Mouse (Mus musculus) ES-E14 (cell line): Measurements from ENCODE around the gene Iqsec1. TPM values are rescaled to one million over a fixed set of nuclear protein-coding genes. Genes with fewer than 3 reads are reported as not detected.

ENCODE experiments used
- DNase-seq: peaks from one replicate; pipeline ENCODE4 v3.0.0-alpha.2; 2013; ENCODE audit warnings: low read depth, low spot score
- H3K27ac ChIP-seq: 2 replicates; pipeline ENCODE4 v1.5.1; 2012; ENCODE audit warnings: low read depth, mild to moderate bottlenecking, low read length, moderate library complexity, mixed read lengths; ENCODE audit not compliant: poor library complexity, insufficient read depth, severe bottlenecking
- H3K36me3 ChIP-seq: 2 replicates; pipeline ENCODE4 v1.6.1; 2012; ENCODE audit warnings: mild to moderate bottlenecking, low read length, moderate library complexity, mixed read lengths; ENCODE audit not compliant: control insufficient read depth, poor library complexity, insufficient read depth, severe bottlenecking
- H3K4me1 ChIP-seq, 2 experiments: fragments of 150-350 bp in 1 of 2; sonication (generic) in 1 of 2; 2 replicates each; pipeline ENCODE4 v1.6.1; 2012; ENCODE audit warnings: low read length in 2 of 2, mild to moderate bottlenecking in 1 of 2, mixed read lengths in 1 of 2; ENCODE audit not compliant: control insufficient read depth in 2 of 2, insufficient read depth in 2 of 2, poor library complexity in 1 of 2
- H3K4me3 ChIP-seq, 2 experiments: fragments of 150-350 bp in 1 of 2; sonication (generic) in 1 of 2; 2 replicates each; pipeline ENCODE4 v1.5.1; 2012; ENCODE audit warnings: low read length in 2 of 2, low read depth in 1 of 2, mild to moderate bottlenecking in 1 of 2, mixed read lengths in 1 of 2; ENCODE audit not compliant: insufficient read depth in 1 of 2, poor library complexity in 1 of 2, severe bottlenecking in 1 of 2
- H3K9ac ChIP-seq: 2 replicates; pipeline ENCODE4 v1.6.1; 2012; ENCODE audit warnings: low read depth, mild to moderate bottlenecking, low read length, mixed read lengths; ENCODE audit not compliant: poor library complexity, insufficient read depth, severe bottlenecking
- H3K9me3 ChIP-seq: fragments of 150-350 bp; sonication (generic); 2 replicates; pipeline ENCODE4 v1.6.1; 2012; ENCODE audit warnings: low read depth, mild to moderate bottlenecking, low read length; ENCODE audit not compliant: control insufficient read depth, insufficient read depth
- CHD2 ChIP-seq: IDR thresholded peaks from 2 replicates; pipeline ENCODE4 v1.6.1; 2014; ENCODE audit warnings: mild to moderate bottlenecking, low read depth, low read length, inconsistent platforms
- HCFC1 ChIP-seq: IDR thresholded peaks from 2 replicates; pipeline ENCODE4 v1.6.1; 2012; ENCODE audit warnings: low read length, inconsistent platforms, borderline replicate concordance; ENCODE audit not compliant: insufficient read depth
- MAFK ChIP-seq: IDR thresholded peaks from 2 replicates; pipeline ENCODE4 v1.6.1; 2014; ENCODE audit warnings: mild to moderate bottlenecking, low read depth, low read length, inconsistent platforms; ENCODE audit not compliant: insufficient read depth
- ZC3H11A ChIP-seq: IDR thresholded peaks from 2 replicates; pipeline ENCODE4 v1.6.1; 2012; ENCODE audit warnings: low read depth, mild to moderate bottlenecking, inconsistent platforms, low read length, borderline replicate concordance
- ZNF384 ChIP-seq: IDR thresholded peaks from 2 replicates; pipeline ENCODE4 v1.6.1; 2012; ENCODE audit warnings: low read depth, low read length, inconsistent platforms
- in situ Hi-C, 2 experiments: fragments of 600-800 bp; cut with MboI; formaldehyde crosslinking; loops; one replicate each; pipeline ENCODE4 v1.15.1; 2025; ENCODE audit warnings: low sequenced_read_pairs in 2 of 2, inconsistent platforms in 1 of 2; ENCODE audit not compliant: unreplicated experiment in 2 of 2
- total RNA-seq: library from RNA; depleted of rRNA; stranded (reverse); fragments of 300-350 nt; gene quantifications from 2 replicates; pipeline ENCODE4 v1.2.3, GENCODE M21; 2012

The Iqsec1 gene
- total RNA-seq, 1 experiment: 18.8 TPM

- H3K9me3 ChIP-seq: no peaks in the 10 kb centered on the region
- in situ Hi-C loops: no loop called here
- peak overlapping the region; percentile 71 for H3K9ac ChIP-seq
- TF ChIP-seq CHD2: no peak
- TF ChIP-seq HCFC1: no peak
- no peak for TF ChIP-seq MAFK
- no peak for TF ChIP-seq ZNF384
- no peak for TF ChIP-seq ZC3H11A
- peaks cover 2% of the 10 kb centered on the region in 2 experiments; a peak in 2 of 4 replicates for H3K4me1 ChIP-seq
- no peaks in the 10 kb centered on the region for H3K36me3 ChIP-seq
- H3K4me3 ChIP-seq: peak overlapping the region; percentile 66 to 85
- no peak overlapping the region for H3K27ac ChIP-seq
- DNase-seq: no peak
These were observed 755 bp downstream of the Iqsec1 start for GRCm38 (mm10) chr6:90987561-90988298.

DNA sequence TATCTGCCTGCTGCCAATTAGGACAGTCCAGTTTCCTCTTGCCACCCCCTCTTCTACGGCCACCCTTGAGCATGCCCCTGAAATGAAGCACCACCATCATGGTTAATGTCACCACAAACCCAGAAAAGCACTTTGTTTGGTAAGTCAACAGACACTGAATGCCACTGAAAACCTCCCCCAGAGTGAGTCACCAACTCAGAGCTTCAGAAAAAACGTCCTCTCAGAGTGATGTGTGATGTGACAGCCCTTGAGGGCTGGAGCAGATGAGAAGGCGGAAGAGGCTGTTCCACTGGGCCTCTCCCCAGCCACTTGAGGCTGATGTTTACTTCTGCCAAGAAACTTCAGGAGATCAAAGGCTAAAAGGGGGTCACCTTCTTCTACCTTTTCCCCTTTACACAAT, 4.4 kb downstream of the Iqsec1 start:
- no peak overlapping the region for H3K4me3 ChIP-seq
- H3K4me1 ChIP-seq: peaks cover 0 to 2% of the 10 kb centered on the region in 2 experiments; a peak in 1 of 4 replicates

DNA sequence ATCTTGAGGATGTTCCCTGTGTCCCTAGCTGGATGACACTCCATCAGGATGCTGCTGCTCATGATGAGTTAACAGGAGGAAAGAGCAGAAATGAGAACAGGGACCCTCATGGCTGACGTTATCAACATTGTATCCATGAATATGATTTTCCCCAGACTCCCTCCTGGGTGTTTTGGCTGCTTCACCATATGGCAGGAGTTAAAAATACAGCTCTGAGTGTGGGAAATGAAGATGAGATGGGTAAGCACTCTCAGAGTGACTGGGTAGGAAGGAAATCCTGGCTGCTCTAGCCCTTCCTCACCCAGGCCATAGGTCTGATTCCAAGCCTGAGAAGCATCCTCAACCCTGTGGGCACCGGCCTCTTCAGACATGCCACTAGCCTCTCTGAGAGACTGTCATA, 14.2 kb downstream of the Iqsec1 start:
- Histone ChIP-seq H3K9me3 (no peaks in the 10 kb centered on the region), H3K27ac (no peak overlapping the region), H3K4me1 (no peaks in the 10 kb centered on the region), H3K36me3 (no peaks in the 10 kb centered on the region), H3K9ac (no peak overlapping the region), H3K4me3 (no peak overlapping the region)
- in situ Hi-C loops: no loop called here
- no peak for DNase-seq
- TF ChIP-seq ZNF384 (no peak), ZC3H11A (no peak), HCFC1 (no peak), MAFK (no peak), CHD2 (no peak)

More for the DNA sequence above, 4.4 kb downstream of the Iqsec1 start:
- Histone ChIP-seq H3K36me3 (no peaks in the 10 kb centered on the region), H3K27ac (no peak overlapping the region), H3K9ac (no peak overlapping the region), H3K9me3 (no peaks in the 10 kb centered on the region)
- no peak for DNase-seq
- no peak for TF ChIP-seq ZC3H11A
- TF ChIP-seq ZNF384: no peak
- TF ChIP-seq CHD2: no peak
- TF ChIP-seq MAFK: no peak
- TF ChIP-seq HCFC1: no peak
- in situ Hi-C loops: no loop called here

DNA sequence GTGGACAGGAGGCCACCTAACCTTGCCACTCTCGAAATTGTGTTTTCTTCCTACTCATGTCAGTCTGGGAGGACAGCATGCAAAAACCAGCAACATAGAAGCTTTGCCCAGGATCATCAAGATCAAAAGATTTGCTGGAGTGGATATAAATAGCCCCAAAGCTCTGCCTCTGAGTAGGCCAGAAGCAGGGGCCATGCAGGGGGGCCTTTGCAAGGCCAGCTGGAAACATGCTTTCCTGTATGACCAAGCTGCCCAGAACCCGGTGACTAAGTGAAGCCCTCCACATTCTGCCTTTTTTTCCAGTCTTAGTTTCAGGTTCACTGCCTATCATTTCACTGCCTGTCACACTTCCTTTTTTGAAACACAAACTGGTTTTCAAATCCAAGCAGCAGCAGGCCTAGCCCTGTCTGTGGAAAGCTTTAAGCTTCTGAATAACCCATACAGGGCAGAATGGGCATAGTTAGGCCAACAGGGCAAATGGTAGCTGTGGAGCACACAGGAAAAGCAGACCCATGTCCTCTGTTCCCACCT, 19.1 kb downstream of the Iqsec1 start:
- H3K9me3 ChIP-seq: no peaks in the 10 kb centered on the region
- H3K4me3 ChIP-seq: no peak overlapping the region
- DNase-seq: no peak
- no peaks in the 10 kb centered on the region for H3K4me1 ChIP-seq
- H3K27ac ChIP-seq: no peak overlapping the region
- no peaks in the 10 kb centered on the region for H3K36me3 ChIP-seq
- in situ Hi-C loops: no loop called here
- no peak overlapping the region for H3K9ac ChIP-seq
- TF ChIP-seq CHD2 (no peak), HCFC1 (no peak), ZC3H11A (no peak), ZNF384 (no peak)
